Mouse (Mus musculus): ENCODE results near the gene Olfr1318.

Olfr1318 gene

GRCm38 (mm10) chr2:112153898-112154297 is at the start of gene Olfr1318:
Gene Olfr1318 (plus strand): TSS chr2:112154198.
- ATAC-seq (ENCODE audit: insufficient number of reproducible peaks, low FRiP score, low TSS enrichment), result no peak

- no peak for ATAC-seq (ENCODE audit: insufficient number of reproducible peaks, low FRiP score, low TSS enrichment)
Measured at GRCm38 (mm10) chr2:112115340-112115739, 38.7 kb upstream of the Olfr1318 start, which contains the start of gene Olfr1315-ps1. Gene Olfr1315-ps1 (minus strand): TSS chr2:112115440.

GRCm38 (mm10) chr2:112134877-112135276 is 19.1 kb upstream of the Olfr1318 start, which contains the start of gene Olfr1316:
Gene Olfr1316 (minus strand): TSS chr2:112134977.
- ATAC-seq (ENCODE audit: insufficient number of reproducible peaks, low FRiP score, low TSS enrichment), result no peak

GRCm38 (mm10) chr2:112140029-112140428 is 14.0 kb upstream of the Olfr1318 start, which contains the start of gene Olfr1317:
Gene Olfr1317 (plus strand): TSS chr2:112140329.
- ATAC-seq (ENCODE audit: insufficient number of reproducible peaks, low FRiP score, low TSS enrichment), result no peak

- ATAC-seq (ENCODE audit: insufficient number of reproducible peaks, low FRiP score, low TSS enrichment), result peak; percentile 82
Measured at GRCm38 (mm10) chr2:112196859-112197258, 42.9 kb downstream of the Olfr1318 start.

GRCm38 (mm10) chr2:112203056-112203455 is 49.1 kb downstream of the Olfr1318 start:
- ATAC-seq (ENCODE audit: insufficient number of reproducible peaks, low FRiP score, low TSS enrichment), result no peak
